Mouse (Mus musculus) brain, embryonic 14.5 days (tissue): ENCODE data around the gene 4931406C07Rik.

Source experiments
- CTCF ChIP-seq: fragments of 200-500 bp; IDR thresholded peaks from 2 replicates; pipeline ENCODE4 v1.5.1; 2012; ENCODE audit warnings: inconsistent platforms, mild to moderate bottlenecking, moderate library complexity, borderline replicate concordance; ENCODE audit not compliant: insufficient read depth, insufficient read length; ENCODE audit errors: extremely low read depth
- POLR2A ChIP-seq: fragments of 200-500 bp; IDR thresholded peaks from 2 replicates; pipeline ENCODE4 v1.6.1; 2012; ENCODE audit warnings: mild to moderate bottlenecking, inconsistent platforms, borderline replicate concordance; ENCODE audit not compliant: poor library complexity, insufficient read depth, insufficient read length, severe bottlenecking; ENCODE audit errors: extremely low read depth

DNA sequence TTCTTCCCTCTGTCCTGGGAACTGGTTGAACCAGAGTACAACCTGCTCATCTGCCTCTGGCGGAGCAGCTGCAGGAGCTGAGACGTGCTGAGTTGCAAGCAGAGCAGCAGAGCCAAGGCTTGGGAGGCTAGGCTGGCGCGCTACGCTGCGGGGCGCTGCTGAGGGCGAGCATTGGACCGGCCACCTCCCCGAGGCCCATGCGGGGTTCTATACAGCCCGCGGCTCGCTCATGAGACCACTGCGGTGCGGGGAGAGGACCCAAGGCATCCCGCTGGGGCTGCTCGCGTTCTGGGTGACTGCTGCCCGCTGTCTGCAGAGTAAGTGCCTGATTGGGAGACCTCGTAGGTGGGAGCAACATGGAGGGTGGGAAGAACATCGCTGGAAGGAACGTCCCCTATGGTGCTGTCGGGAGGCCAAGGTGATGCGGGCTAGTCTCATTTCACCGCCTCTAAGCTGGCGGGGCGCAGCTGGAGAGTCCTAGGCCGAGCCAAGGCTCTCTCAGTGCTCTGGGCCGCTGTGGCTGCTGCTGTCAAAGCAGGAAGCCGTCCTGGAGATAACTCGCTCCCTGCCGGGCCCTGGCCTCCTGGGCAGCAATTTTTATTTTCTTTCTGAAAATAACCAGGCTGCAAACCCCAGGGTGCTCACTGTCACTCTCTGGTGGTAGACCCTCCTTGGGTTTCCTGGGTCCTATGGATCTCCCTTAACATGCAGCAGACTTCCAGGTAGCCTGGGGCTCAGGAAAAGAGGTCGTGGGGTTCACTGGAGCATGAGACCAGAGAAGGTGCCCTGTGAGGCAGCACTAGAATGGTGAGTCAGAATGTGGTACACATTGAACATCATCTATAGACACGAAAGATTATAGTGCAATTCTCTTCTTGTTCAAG lies 67.0 kb downstream of the 4931406C07Rik start, which contains the start of gene Vstm5:
- TF ChIP-seq CTCF (0 out of 2 replicates have a peak, but pooled peaks have one; percentile 7), POLR2A (peak; percentile 9; the same call in 1 of the 2 replicates)
